Mouse (Mus musculus) heart, embryonic 16.5 days (tissue): ENCODE data around the gene Npl. TPM values are rescaled to one million over a fixed set of nuclear protein-coding genes. Genes with fewer than 3 reads are reported as not detected.
A peak's percentile ranks its signal among the peaks of the same experiment; 100 is the strongest.

ENCODE experiments used
- ATAC-seq: fragments of 200-750 bp; cut with Nextera tagmentation; replicated peaks from 2 replicates; pipeline ENCODE4 v1.8.0; 2017; ENCODE audit warnings: moderate number of reproducible peaks; ENCODE audit not compliant: insufficient read depth, low FRiP score; ENCODE audit errors: extremely low read depth
- H3K27ac ChIP-seq: fragments of 300-500 bp; sonication (generic); 2 replicates; pipeline ENCODE4 v1.5.1; 2014; ENCODE audit warnings: mild to moderate bottlenecking, low read length, control low read depth, moderate library complexity
- H3K27me3 ChIP-seq: fragments of 300-500 bp; sonication (generic); 2 replicates; pipeline ENCODE4 v1.6.1; 2014; ENCODE audit warnings: low read length, mixed read lengths; ENCODE audit not compliant: control insufficient read depth, insufficient read depth
- H3K36me3 ChIP-seq: fragments of 300-500 bp; sonication (generic); 2 replicates; pipeline ENCODE4 v1.6.1; 2014; ENCODE audit not compliant: control insufficient read depth, insufficient read depth
- H3K4me1 ChIP-seq: fragments of 300-500 bp; sonication (generic); 2 replicates; pipeline ENCODE4 v1.6.1; 2014; ENCODE audit warnings: low read length, mixed read lengths; ENCODE audit not compliant: control insufficient read depth, insufficient read depth
- H3K4me2 ChIP-seq: fragments of 300-500 bp; sonication (generic); 2 replicates; pipeline ENCODE4 v1.6.1; 2014; ENCODE audit warnings: low read depth, mild to moderate bottlenecking, control low read depth, low read length
- H3K4me3 ChIP-seq: fragments of 300-500 bp; sonication (generic); 2 replicates; pipeline ENCODE4 v1.5.1; 2014; ENCODE audit warnings: mild to moderate bottlenecking, control low read depth, low read length
- H3K9ac ChIP-seq: fragments of 300-500 bp; sonication (generic); 2 replicates; pipeline ENCODE4 v1.6.1; 2014; ENCODE audit warnings: low read length, control low read depth
- H3K9me3 ChIP-seq: fragments of 300-500 bp; sonication (generic); replicated peaks from 2 replicates; pipeline ENCODE4 v1.6.1; 2016; ENCODE audit warnings: low read length; ENCODE audit not compliant: control insufficient read depth
- WGBS: fragments of 180-500 bp; shearing (Covaris S2); extraction: QIAGEN DNeasy Blood & Tissue Kit; methylation state at CpG from one replicate; pipeline ENCODE4 v1.1.7; 2014; 5-methylcytosine and 5-hydroxymethylcytosine counted together
- polyA plus RNA-seq: library from polyadenylated mRNA; unstranded; fragments of >200 nt; fragmentation: Nextera tagmentation; extraction: Ambion mirVana; gene quantifications from 2 replicates; pipeline ENCODE4 v1.2.1, GENCODE M21; 2015

Gene Npl
- polyA plus RNA-seq, 1 experiment from 2014 or later, result 6.8 TPM

DNA sequence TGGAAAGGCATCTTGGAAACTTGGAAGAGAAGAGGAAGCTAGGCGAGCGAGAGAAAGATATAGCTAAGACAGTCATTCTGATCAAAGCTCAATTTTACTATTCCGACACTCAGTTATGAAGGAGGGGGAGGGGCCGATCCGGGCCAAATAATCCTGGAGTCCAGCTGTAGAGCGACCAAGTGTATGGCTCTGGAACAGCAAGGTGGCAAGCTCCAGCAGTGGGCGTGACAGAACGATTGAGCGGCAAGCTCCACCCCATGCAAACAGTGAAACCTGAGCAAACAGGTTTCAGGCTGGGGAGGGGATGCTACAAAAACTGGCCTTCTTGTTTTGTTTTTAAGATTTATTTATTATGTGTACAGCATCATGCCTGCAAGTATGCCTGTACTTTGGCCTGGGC, 49.8 kb downstream of the Npl start:
- Histone ChIP-seq H3K27ac (no peak overlapping the region), H3K4me1 (no peaks in the 10 kb centered on the region), H3K36me3 (no peaks in the 10 kb centered on the region), H3K27me3 (no peaks in the 10 kb centered on the region), H3K4me3 (no peak overlapping the region), H3K9me3 (no peaks in the 10 kb centered on the region), H3K9ac (no peak overlapping the region), H3K4me2 (no peak overlapping the region)
- ATAC-seq, result no peak
- WGBS, result 85% methylated on average over 9 of the region's 9 CpGs

DNA sequence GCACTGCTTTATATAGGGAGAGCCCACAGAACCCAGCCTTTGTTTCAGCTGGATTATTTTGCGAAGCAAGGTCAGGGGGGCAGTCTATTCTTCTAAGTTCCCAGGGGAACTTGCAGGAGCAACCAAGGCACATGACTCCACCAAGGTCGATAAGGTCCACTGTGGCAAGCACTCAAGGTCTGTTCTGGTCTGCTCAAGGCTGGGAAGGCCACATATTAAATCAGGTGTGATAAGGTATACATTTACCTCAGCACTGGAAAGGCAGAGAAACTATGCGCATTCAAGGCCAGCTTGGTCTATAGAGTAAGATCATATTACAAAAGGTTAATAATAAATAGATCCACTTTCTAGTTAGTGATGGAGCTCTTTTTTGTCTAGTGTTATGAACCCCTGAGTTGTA, 53.8 kb downstream of the Npl start:
- H3K27ac ChIP-seq, result no peak overlapping the region
- WGBS, result 79% methylated on average over 3 of the region's 3 CpGs
- H3K9me3 ChIP-seq, result no peaks in the 10 kb centered on the region
- H3K4me2 ChIP-seq, result no peak overlapping the region
- H3K27me3 ChIP-seq, result no peaks in the 10 kb centered on the region
- no peaks in the 10 kb centered on the region for H3K36me3 ChIP-seq
- no peak for ATAC-seq
- no peaks in the 10 kb centered on the region for H3K4me1 ChIP-seq
- no peak overlapping the region for H3K9ac ChIP-seq
- no peak overlapping the region for H3K4me3 ChIP-seq

DNA sequence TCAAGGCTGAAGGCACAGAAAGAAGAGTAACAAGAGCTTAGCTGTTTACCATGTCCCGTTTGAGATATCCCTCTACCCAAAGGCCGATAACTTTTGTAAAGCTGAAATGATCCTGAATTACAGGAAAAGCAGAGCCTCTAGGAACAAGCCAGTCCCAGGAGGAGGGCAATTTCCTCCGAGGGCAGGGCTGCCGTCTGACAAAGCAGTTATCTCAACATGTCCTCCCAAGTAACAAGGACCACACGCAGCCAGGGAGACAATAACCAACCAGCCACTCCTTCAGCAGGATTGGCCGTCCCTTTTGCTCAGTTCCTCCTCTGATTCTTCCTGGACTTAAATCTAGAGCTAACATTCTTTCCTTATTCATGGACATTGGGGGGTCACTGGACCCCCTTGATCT, 55.9 kb downstream of the Npl start:
- Histone ChIP-seq H3K27me3 (no peaks in the 10 kb centered on the region), H3K4me3 (no peak overlapping the region), H3K9ac (no peak overlapping the region), H3K27ac (no peak overlapping the region), H3K9me3 (no peaks in the 10 kb centered on the region), H3K4me2 (no peak overlapping the region), H3K36me3 (no peaks in the 10 kb centered on the region), H3K4me1 (no peaks in the 10 kb centered on the region)
- 31% methylated on average over 6 of the region's 6 CpGs for WGBS
- ATAC-seq, result no peak

GRCm38 (mm10) chr1:153493338-153493737, 56.5 kb downstream of the Npl start:
- Histone ChIP-seq H3K4me2 (no peak overlapping the region), H3K4me1 (no peaks in the 10 kb centered on the region), H3K9ac (no peak overlapping the region), H3K27ac (no peak overlapping the region), H3K4me3 (no peak overlapping the region), H3K9me3 (no peaks in the 10 kb centered on the region), H3K36me3 (no peaks in the 10 kb centered on the region), H3K27me3 (no peaks in the 10 kb centered on the region)
- ATAC-seq, result no peak
- 28% methylated on average over 4 of the region's 4 CpGs for WGBS

GRCm38 (mm10) chr1:153491822-153492221, 58.0 kb downstream of the Npl start:
- Histone ChIP-seq H3K4me2 (no peak overlapping the region), H3K9me3 (no peaks in the 10 kb centered on the region), H3K4me3 (no peak overlapping the region), H3K27me3 (no peaks in the 10 kb centered on the region), H3K27ac (no peak overlapping the region), H3K36me3 (no peaks in the 10 kb centered on the region), H3K9ac (no peak overlapping the region), H3K4me1 (no peaks in the 10 kb centered on the region)
- no peak for ATAC-seq
- 90% methylated on average over 1 of the region's 1 CpGs for WGBS

- Histone ChIP-seq H3K27me3 (no peaks in the 10 kb centered on the region), H3K9me3 (no peaks in the 10 kb centered on the region), H3K4me1 (peaks cover under 1% of the 10 kb centered on the region; the same call in 1 of the 2 replicates), H3K36me3 (no peaks in the 10 kb centered on the region), H3K4me2 (no peak overlapping the region), H3K4me3 (no peak overlapping the region), H3K27ac (no peak overlapping the region), H3K9ac (no peak overlapping the region)
- WGBS, result 85% methylated on average over 2 of the region's 2 CpGs
- no peak for ATAC-seq
These were observed 58.5 kb downstream of the Npl start for GRCm38 (mm10) chr1:153491345-153491744.

DNA sequence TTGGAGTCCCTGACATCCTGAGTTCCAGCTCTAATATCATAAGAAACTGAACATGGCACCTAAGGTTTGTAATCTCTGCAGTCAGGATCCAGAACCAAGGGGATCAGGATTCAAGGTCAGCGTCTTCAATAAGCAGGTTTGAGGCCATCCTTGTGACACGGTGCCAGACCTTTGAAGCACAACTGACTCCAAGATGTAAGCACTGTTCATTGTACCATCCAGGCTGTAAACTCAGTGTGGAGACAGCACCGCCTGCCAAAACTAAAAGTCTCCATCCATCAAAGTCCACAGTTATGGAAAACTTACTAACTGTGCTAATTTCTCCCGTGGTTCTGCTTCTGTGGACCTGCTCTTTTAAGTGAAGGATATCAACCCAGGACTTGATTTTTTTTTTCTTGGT, 59.9 kb downstream of the Npl start:
- WGBS, result 77% methylated on average over 4 of the region's 4 CpGs
- no peak overlapping the region for H3K4me3 ChIP-seq
- no peak for ATAC-seq
- no peak overlapping the region for H3K27ac ChIP-seq
- H3K27me3 ChIP-seq, result no peaks in the 10 kb centered on the region
- no peaks in the 10 kb centered on the region for H3K36me3 ChIP-seq
- no peaks in the 10 kb centered on the region for H3K9me3 ChIP-seq
- peaks cover 12% of the 10 kb centered on the region for H3K4me1 ChIP-seq
- no peak overlapping the region for H3K4me2 ChIP-seq
- no peak overlapping the region for H3K9ac ChIP-seq

DNA sequence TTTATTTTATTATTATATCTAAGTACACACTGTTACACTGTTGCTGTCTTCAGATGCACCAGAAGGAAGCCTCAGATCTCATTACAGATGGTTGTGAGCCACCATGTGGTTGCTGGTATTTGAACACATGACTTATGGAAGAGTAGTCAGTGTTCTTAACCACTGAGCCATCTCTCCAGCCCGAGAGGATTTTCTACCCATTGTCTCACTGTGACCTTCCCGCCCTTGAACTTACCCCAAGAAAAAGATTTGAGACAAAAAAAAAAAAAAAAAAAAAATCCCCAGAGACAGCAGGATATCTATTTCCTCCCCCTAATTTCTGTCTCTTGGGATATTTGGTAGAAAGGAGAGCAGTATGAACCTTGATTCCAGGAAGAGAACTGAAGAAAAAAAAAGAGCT, 60.3 kb downstream of the Npl start:
- no peaks in the 10 kb centered on the region for H3K9me3 ChIP-seq
- 40% methylated on average over 2 of the region's 2 CpGs for whole genome bisulfite sequencing
- no peak overlapping the region for H3K4me3 ChIP-seq
- no peak overlapping the region for H3K9ac ChIP-seq
- no peak overlapping the region for H3K27ac ChIP-seq
- no peak for ATAC-seq
- H3K36me3 ChIP-seq, result no peaks in the 10 kb centered on the region
- H3K4me2 ChIP-seq, result no peak overlapping the region
- H3K4me1 ChIP-seq, result peaks cover 16% of the 10 kb centered on the region
- H3K27me3 ChIP-seq, result no peaks in the 10 kb centered on the region

DNA sequence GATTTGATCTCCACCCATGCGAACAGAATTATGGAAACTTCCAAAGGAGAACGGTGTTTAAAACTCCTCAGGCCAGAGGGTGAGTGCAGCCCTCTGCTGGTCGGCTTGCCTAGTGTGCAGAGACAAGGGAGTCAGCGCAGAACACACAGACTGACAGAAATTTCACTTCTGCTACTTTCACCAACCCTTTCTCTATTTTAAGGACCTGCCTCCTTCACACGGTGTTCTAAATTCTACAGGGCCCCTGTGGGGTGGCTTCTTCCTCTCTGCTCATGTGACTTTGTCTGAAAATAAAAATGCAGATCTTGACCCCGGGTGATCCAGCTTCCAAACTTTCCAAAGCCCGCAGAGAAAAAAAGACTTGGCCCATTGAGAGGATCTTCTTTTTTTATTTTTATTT, 60.7 kb downstream of the Npl start:
- Histone ChIP-seq H3K27ac (no peak overlapping the region), H3K9me3 (no peaks in the 10 kb centered on the region), H3K4me2 (no peak overlapping the region), H3K4me1 (peaks cover 19% of the 10 kb centered on the region), H3K36me3 (no peaks in the 10 kb centered on the region), H3K27me3 (no peaks in the 10 kb centered on the region), H3K9ac (no peak overlapping the region), H3K4me3 (no peak overlapping the region)
- 41% methylated on average over 7 of the region's 7 CpGs for WGBS
- no peak for ATAC-seq

GRCm38 (mm10) chr1:153487500-153487879, 62.4 kb downstream of the Npl start, which contains the start of gene Dhx9:
Gene Dhx9, minus strand, starts transcription at chr1:153487660.
- no peaks in the 10 kb centered on the region for H3K27me3 ChIP-seq
- peak; percentile 95 for ATAC-seq
- H3K9ac ChIP-seq, result peak within 1 kb of the TSS; percentile 96
- WGBS, result 1% methylated on average over 35 of the region's 35 CpGs
- H3K4me1 ChIP-seq, result peaks cover 24% of the 10 kb centered on the region
- peaks cover 2% of the 10 kb centered on the region; the same call in 1 of the 2 replicates for H3K36me3 ChIP-seq
- H3K4me3 ChIP-seq, result peak within 1 kb of the TSS; percentile 87
- H3K4me2 ChIP-seq, result peak within 1 kb of the TSS; percentile 83
- H3K9me3 ChIP-seq, result no peaks in the 10 kb centered on the region
- H3K27ac ChIP-seq, result peak within 1 kb of the TSS; percentile 72
